Mouse (Mus musculus) liver, embryonic 11.5 days (tissue): Measurements from ENCODE around the gene Abr. TPM values are rescaled to one million over a fixed set of nuclear protein-coding genes. Genes with fewer than 3 reads are reported as not detected.

ENCODE experiments used
- ATAC-seq: fragments of 200-750 bp; cut with Nextera tagmentation; replicated peaks from 2 replicates; pipeline ENCODE4 v1.8.0; 2017; ENCODE audit warnings: moderate number of reproducible peaks, mild to moderate bottlenecking, moderate TSS enrichment, moderate library complexity; ENCODE audit not compliant: low FRiP score
- DNase-seq: peaks from one replicate; pipeline ENCODE4 v3.0.0-alpha.2; 2017; ENCODE audit warnings: low spot score
- H3K27ac ChIP-seq: fragments of 300-500 bp; sonication (generic); 2 replicates; pipeline ENCODE4 v1.5.1; 2014; ENCODE audit warnings: mild to moderate bottlenecking, low read depth, low read length, control low read depth
- H3K27me3 ChIP-seq: fragments of 300-500 bp; sonication (generic); replicated peaks from 2 replicates; pipeline ENCODE4 v1.6.1; 2014; ENCODE audit warnings: low read length, mixed read lengths; ENCODE audit not compliant: control insufficient read depth, insufficient read depth
- H3K36me3 ChIP-seq: fragments of 300-500 bp; sonication (generic); 2 replicates; pipeline ENCODE4 v1.6.1; 2014; ENCODE audit warnings: mild to moderate bottlenecking, low read length, moderate library complexity, mixed read lengths; ENCODE audit not compliant: control insufficient read depth, insufficient read depth
- H3K4me1 ChIP-seq: fragments of 300-500 bp; sonication (generic); replicated peaks from 2 replicates; pipeline ENCODE4 v1.6.1; 2014; ENCODE audit warnings: low read length, mixed read lengths; ENCODE audit not compliant: control insufficient read depth, insufficient read depth
- H3K4me2 ChIP-seq: fragments of 300-500 bp; sonication (generic); 2 replicates; pipeline ENCODE4 v1.6.1; 2014; ENCODE audit warnings: mild to moderate bottlenecking, control low read depth, moderate library complexity
- H3K4me3 ChIP-seq: fragments of 300-500 bp; sonication (generic); 2 replicates; pipeline ENCODE4 v1.5.1; 2014; ENCODE audit warnings: low read depth, low read length, control low read depth
- H3K9ac ChIP-seq: fragments of 300-500 bp; sonication (generic); 2 replicates; pipeline ENCODE4 v1.6.1; 2014; ENCODE audit warnings: low read depth, low read length, control low read depth
- H3K9me3 ChIP-seq: fragments of 300-500 bp; sonication (generic); 2 replicates; pipeline ENCODE4 v1.6.1; 2016; ENCODE audit warnings: low read length, inconsistent platforms, mixed read lengths; ENCODE audit not compliant: control insufficient read depth
- WGBS: fragments of 180-500 bp; shearing (Covaris S2); extraction: QIAGEN DNeasy Blood & Tissue Kit; methylation state at CpG from one replicate; pipeline ENCODE4 v1.1.7; 2014; 5-methylcytosine and 5-hydroxymethylcytosine counted together
- polyA plus RNA-seq: library from polyadenylated mRNA; unstranded; fragments of >200 nt; fragmentation: Nextera tagmentation; extraction: Ambion mirVana; gene quantifications from 2 replicates; pipeline ENCODE4 v1.2.1, GENCODE M21; 2014

Gene Abr
- polyA plus RNA-seq, 1 experiment from 2014 or later = 11.6 TPM

- no peaks in the 10 kb centered on the region for H3K9me3 ChIP-seq
- no peaks in the 10 kb centered on the region for H3K27me3 ChIP-seq
- H3K9ac ChIP-seq = no peak overlapping the region
- ATAC-seq (no peak), DNase-seq (peak; percentile 45)
- WGBS = 67% methylated on average over 12 of the region's 12 CpGs
- peaks cover 9% of the 10 kb centered on the region for H3K36me3 ChIP-seq
- H3K27ac ChIP-seq = no peak overlapping the region
- no peak overlapping the region for H3K4me2 ChIP-seq
- peaks cover 4% of the 10 kb centered on the region for H3K4me1 ChIP-seq
- H3K4me3 ChIP-seq = no peak overlapping the region
These were observed 211.3 kb downstream of the Abr start for GRCm38 (mm10) chr11:76410826-76411225.

- DNase-seq (peak; percentile 91), ATAC-seq (peak; percentile 94)
- H3K27ac ChIP-seq = peak within 1 kb of the TSS; percentile 63; the same call in 1 of the 2 replicates
- WGBS = under 1% methylated on average over 46 of the region's 46 CpGs
- H3K4me2 ChIP-seq = peak within 1 kb of the TSS; percentile 82
- H3K4me3 ChIP-seq = peak within 1 kb of the TSS; percentile 85
- H3K36me3 ChIP-seq = no peaks in the 10 kb centered on the region
- H3K4me1 ChIP-seq = peaks cover 4% of the 10 kb centered on the region
- H3K9me3 ChIP-seq = no peaks in the 10 kb centered on the region
- no peaks in the 10 kb centered on the region for H3K27me3 ChIP-seq
- peak within 1 kb of the TSS; percentile 87 for H3K9ac ChIP-seq
These were observed 215.2 kb downstream of the Abr start, which contains the start of gene Timm22 for GRCm38 (mm10) chr11:76406702-76407583. Gene Timm22, plus strand, starts transcription at chr11:76406952.

- Histone ChIP-seq H3K4me1 (peaks cover 4% of the 10 kb centered on the region), H3K9me3 (no peaks in the 10 kb centered on the region), H3K36me3 (no peaks in the 10 kb centered on the region), H3K4me3 (no peak overlapping the region), H3K4me2 (no peak overlapping the region), H3K27me3 (no peaks in the 10 kb centered on the region), H3K9ac (no peak overlapping the region), H3K27ac (no peak overlapping the region)
- 75% methylated on average over 5 of the region's 5 CpGs for WGBS
- DNase-seq = no peak
- ATAC-seq = no peak
These were observed 216.4 kb downstream of the Abr start for GRCm38 (mm10) chr11:76405626-76406264.

GRCm38 (mm10) chr11:76405113-76405512, 217.0 kb downstream of the Abr start:
- Histone ChIP-seq H3K27me3 (no peaks in the 10 kb centered on the region), H3K27ac (no peak overlapping the region), H3K9me3 (no peaks in the 10 kb centered on the region), H3K9ac (no peak overlapping the region), H3K4me1 (peaks cover 4% of the 10 kb centered on the region), H3K4me2 (no peak overlapping the region), H3K36me3 (no peaks in the 10 kb centered on the region), H3K4me3 (no peak overlapping the region)
- DNase-seq (no peak), ATAC-seq (no peak)
- WGBS = 68% methylated on average over 4 of the region's 4 CpGs

- no peak for ATAC-seq
- Histone ChIP-seq H3K4me3 (no peak overlapping the region), H3K36me3 (no peaks in the 10 kb centered on the region), H3K9me3 (no peaks in the 10 kb centered on the region), H3K27me3 (no peaks in the 10 kb centered on the region; the same call in 1 of the 2 replicates), H3K4me1 (peaks cover 11% of the 10 kb centered on the region), H3K4me2 (no peak overlapping the region), H3K9ac (no peak overlapping the region), H3K27ac (no peak overlapping the region)
- 74% methylated on average over 10 of the region's 10 CpGs for WGBS
- DNase-seq = no peak
These were observed 220.7 kb downstream of the Abr start for GRCm38 (mm10) chr11:76401398-76401797.

- H3K4me3 ChIP-seq = peak overlapping the region; percentile 83
- no peak overlapping the region for H3K27ac ChIP-seq
- DNase-seq (no peak), ATAC-seq (peak; percentile 22; the same call in 1 of the 2 replicates)
- H3K27me3 ChIP-seq = no peaks in the 10 kb centered on the region; the same call in 1 of the 2 replicates
- no peaks in the 10 kb centered on the region for H3K9me3 ChIP-seq
- 13% methylated on average over 11 of the region's 11 CpGs for WGBS
- peak overlapping the region; percentile 100 for H3K4me2 ChIP-seq
- H3K4me1 ChIP-seq = peaks cover 11% of the 10 kb centered on the region
- peak overlapping the region; percentile 57 for H3K9ac ChIP-seq
- no peaks in the 10 kb centered on the region for H3K36me3 ChIP-seq
These were observed 222.4 kb downstream of the Abr start for GRCm38 (mm10) chr11:76399587-76400330.

GRCm38 (mm10) chr11:76398798-76399586, 223.1 kb downstream of the Abr start, which contains the start of gene Nxn:
Gene Nxn, minus strand, starts transcription at chr11:76399140.
- under 1% methylated on average over 59 of the region's 70 CpGs for WGBS
- peak within 1 kb of the TSS; percentile 100 for H3K4me2 ChIP-seq
- H3K9me3 ChIP-seq = no peaks in the 10 kb centered on the region

More at GRCm38 (mm10) chr11:76398798-76399586, 223.1 kb downstream of the Abr start, which contains the start of gene Nxn:
- Histone ChIP-seq H3K36me3 (no peaks in the 10 kb centered on the region), H3K27ac (peak within 1 kb of the TSS; percentile 58; the same call in 1 of the 2 replicates), H3K4me3 (peak within 1 kb of the TSS; percentile 83), H3K27me3 (no peaks in the 10 kb centered on the region; the same call in 1 of the 2 replicates), H3K4me1 (peaks cover 11% of the 10 kb centered on the region), H3K9ac (peak within 1 kb of the TSS; percentile 72)
- ATAC-seq (peak; percentile 93), DNase-seq (peak; percentile 92)
